Mouse (Mus musculus) liver, postnatal 0 days (tissue): ENCODE measurements at regions not wholly inside any gene's neighbourhood (a gene's known extent, or its start where the extent isn't known, plus 50 kb on each side); places are given as distances from the start of the nearest gene placed in this dataset.

Experiments
- ATAC-seq: fragments of 200-750 bp; cut with Nextera tagmentation; 2 replicates; pipeline ENCODE4 v1.8.0; 2017; ENCODE audit warnings: mild to moderate bottlenecking, moderate library complexity
- DNase-seq: peaks from one replicate; pipeline ENCODE4 v3.0.0-alpha.2; 2016
- H3K27ac ChIP-seq: fragments of 300-500 bp; sonication (generic); 2 replicates; pipeline ENCODE4 v1.5.1; 2014; ENCODE audit warnings: antibody characterized with exemption, moderate library complexity, mild to moderate bottlenecking, low read depth
- H3K27me3 ChIP-seq: fragments of 300-500 bp; sonication (generic); 2 replicates; pipeline ENCODE4 v1.6.1; 2014; ENCODE audit warnings: low read length, control low read depth, mixed read lengths; ENCODE audit not compliant: insufficient read depth
- H3K36me3 ChIP-seq: fragments of 300-500 bp; sonication (generic); replicated peaks from 2 replicates; pipeline ENCODE4 v1.6.1; 2014; ENCODE audit warnings: mild to moderate bottlenecking, control low read depth, low read length, moderate library complexity, mixed read lengths; ENCODE audit not compliant: insufficient read depth
- H3K4me1 ChIP-seq: fragments of 300-500 bp; sonication (generic); 2 replicates; pipeline ENCODE4 v1.6.1; 2014; ENCODE audit warnings: antibody characterized with exemption, mild to moderate bottlenecking, control low read depth; ENCODE audit not compliant: insufficient read depth
- H3K4me2 ChIP-seq: fragments of 300-500 bp; sonication (generic); 2 replicates; pipeline ENCODE4 v1.6.1; 2014; ENCODE audit warnings: low read depth, mild to moderate bottlenecking, low read length, moderate library complexity, mixed read lengths
- H3K4me3 ChIP-seq: fragments of 300-500 bp; sonication (generic); 2 replicates; pipeline ENCODE4 v1.5.1; 2014; ENCODE audit warnings: low read depth, low read length
- H3K9ac ChIP-seq: fragments of 300-500 bp; sonication (generic); replicated peaks from 2 replicates; pipeline ENCODE4 v1.6.1; 2014; ENCODE audit warnings: mild to moderate bottlenecking, moderate library complexity
- H3K9me3 ChIP-seq: fragments of 300-500 bp; sonication (generic); 2 replicates; pipeline ENCODE4 v1.6.1; 2016; ENCODE audit warnings: mild to moderate bottlenecking, control low read depth, low read length, mixed read lengths
- CTCF ChIP-seq: sonication (generic); IDR thresholded peaks from 2 replicates; pipeline ENCODE4 v1.5.1; 2016; ENCODE audit warnings: antibody characterized with exemption, low read depth
- EP300 ChIP-seq: IDR thresholded peaks from 2 replicates; pipeline ENCODE4 v1.6.1; 2016; ENCODE audit warnings: antibody characterized with exemption, low read depth, mild to moderate bottlenecking
- WGBS: fragments of 180-500 bp; shearing (Covaris S2); extraction: QIAGEN DNeasy Blood & Tissue Kit; methylation state at CpG from one replicate; pipeline ENCODE4 v1.1.7; 2014; ENCODE audit not compliant: insufficient replicate concordance; 5-methylcytosine and 5-hydroxymethylcytosine counted together

DNA sequence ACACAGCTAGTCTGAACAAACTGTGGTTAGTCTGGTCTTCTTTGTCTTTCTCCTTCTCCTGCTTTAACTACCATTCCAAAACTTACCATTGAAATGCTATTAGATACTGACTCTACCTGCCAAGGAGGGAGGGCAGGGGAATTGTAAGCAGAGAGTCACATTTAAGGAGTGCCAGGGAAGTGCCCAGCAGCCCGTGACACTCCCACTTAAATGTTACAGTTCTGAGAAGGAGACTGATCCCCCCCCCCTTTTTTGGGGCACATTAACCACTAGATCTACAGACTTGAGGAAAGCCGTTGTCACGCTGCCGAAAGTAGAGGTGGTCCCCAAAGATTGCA lies 166.9 kb upstream of the Rgma start:
- Histone ChIP-seq H3K4me3 (no peak overlapping the region), H3K27ac (no peak overlapping the region), H3K27me3 (no peaks in the 10 kb centered on the region), H3K4me1 (no peaks in the 10 kb centered on the region), H3K4me2 (no peak overlapping the region), H3K9me3 (no peaks in the 10 kb centered on the region), H3K36me3 (no peaks in the 10 kb centered on the region), H3K9ac (no peak overlapping the region)
- WGBS: 73% methylated on average over 4 of the region's 4 CpGs
- ATAC-seq: no peak
- TF ChIP-seq CTCF: no peak
- no peak for TF ChIP-seq EP300
- no peak for DNase-seq

DNA sequence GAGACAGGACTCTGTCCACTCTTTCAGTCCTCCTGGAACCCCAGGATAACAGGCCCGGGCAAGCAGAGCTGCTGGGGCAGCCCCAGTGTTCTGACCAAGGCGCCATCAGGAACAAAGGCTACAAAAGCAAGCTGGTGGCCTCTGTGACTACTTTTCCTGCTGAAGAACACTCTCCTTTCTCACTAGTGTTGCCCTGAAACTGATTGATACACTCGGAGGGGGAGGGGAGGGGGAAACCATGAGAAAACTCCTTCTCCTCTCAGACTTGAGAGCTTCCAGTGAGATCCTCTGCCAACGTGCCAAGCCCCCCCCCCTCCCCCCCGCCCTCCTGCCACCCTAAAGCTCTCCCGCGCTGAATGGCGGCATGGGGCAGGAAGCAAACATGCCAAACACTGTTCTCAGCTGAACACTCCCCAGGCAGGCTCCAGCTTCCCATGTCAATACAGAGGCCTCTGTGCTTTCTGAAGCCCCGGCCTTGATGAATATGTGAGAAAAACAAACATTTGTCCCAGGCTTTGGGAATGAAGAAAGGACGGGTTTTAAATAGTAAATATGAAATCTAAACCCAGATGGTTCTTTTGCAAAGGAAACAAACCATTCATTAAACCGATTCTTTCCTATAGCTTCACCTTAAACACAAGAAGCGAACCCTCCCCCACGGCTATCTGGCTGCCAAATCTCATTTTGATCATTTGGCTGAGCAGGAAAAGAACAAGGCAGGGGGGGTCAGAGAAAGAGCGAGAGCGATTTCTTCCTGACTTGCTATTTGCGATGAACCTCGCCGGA lies 166.3 kb upstream of the Rgma start:
- Histone ChIP-seq H3K9me3 (no peaks in the 10 kb centered on the region), H3K9ac (no peak overlapping the region), H3K4me1 (no peaks in the 10 kb centered on the region), H3K36me3 (no peaks in the 10 kb centered on the region), H3K4me2 (no peak overlapping the region), H3K4me3 (no peak overlapping the region), H3K27ac (no peak overlapping the region), H3K27me3 (no peaks in the 10 kb centered on the region)
- TF ChIP-seq CTCF: no peak
- no peak for TF ChIP-seq EP300
- WGBS: 35% methylated on average over 18 of the region's 18 CpGs
- DNase-seq: no peak
- no peak for ATAC-seq

DNA sequence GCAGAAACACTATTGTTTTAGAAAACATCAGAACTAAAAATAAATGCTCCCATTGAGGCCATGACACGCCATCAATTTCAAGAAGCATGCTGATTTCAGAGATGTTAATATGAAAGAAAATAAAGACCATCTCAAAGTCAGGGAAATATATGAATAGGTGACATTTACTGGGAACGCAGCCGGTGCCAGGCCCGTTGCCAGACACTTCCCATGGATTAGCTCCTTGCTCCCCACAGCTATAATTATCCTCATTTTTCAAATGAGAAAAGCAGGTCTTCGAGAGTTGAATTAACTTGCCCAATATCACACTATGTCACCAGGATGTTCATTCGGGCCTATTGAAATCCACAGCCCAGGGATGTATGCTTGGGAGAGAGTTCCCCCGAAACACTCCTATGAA lies 165.2 kb upstream of the Rgma start:
- no peaks in the 10 kb centered on the region for H3K4me1 ChIP-seq
- ATAC-seq (no peak), DNase-seq (no peak)
- H3K4me2 ChIP-seq: no peak overlapping the region
- no peak overlapping the region for H3K4me3 ChIP-seq
- H3K27ac ChIP-seq: no peak overlapping the region
- 76% methylated on average over 7 of the region's 7 CpGs for WGBS
- H3K36me3 ChIP-seq: no peaks in the 10 kb centered on the region
- H3K9me3 ChIP-seq: no peaks in the 10 kb centered on the region
- no peak overlapping the region for H3K9ac ChIP-seq
- TF ChIP-seq CTCF (no peak), EP300 (no peak)
- no peaks in the 10 kb centered on the region for H3K27me3 ChIP-seq

DNA sequence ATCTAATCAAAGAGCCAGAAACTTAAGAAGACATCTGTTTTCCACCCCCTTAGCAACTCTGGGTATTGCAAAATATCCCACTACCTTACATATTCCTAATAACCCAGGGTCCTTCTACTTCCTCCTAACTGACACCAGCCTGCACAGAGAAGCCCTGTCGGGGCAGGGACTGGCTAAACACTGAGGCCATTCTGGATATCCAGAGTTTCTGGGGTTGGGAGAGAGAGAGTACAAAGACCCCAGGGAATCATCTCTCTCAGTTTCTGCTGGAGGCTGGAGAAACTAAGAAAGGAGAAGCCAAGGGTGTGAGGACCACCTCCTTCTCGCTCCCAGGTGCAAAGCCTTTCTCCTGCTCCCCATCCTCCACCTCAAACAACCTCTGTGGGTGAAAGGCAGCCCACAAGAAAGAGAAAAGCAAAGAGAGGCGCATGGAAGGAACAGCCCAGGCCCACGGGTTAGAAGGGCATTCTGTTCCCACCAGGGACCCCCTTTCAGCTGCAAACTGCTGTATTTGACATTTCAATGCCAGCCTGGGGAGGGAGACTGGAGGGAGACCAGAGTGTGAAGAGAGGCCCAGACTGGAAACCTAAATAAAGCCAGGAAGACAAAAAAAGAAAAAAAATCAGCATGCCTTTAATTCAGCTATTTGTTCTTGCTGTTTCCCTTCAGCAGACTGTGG lies 152.9 kb upstream of the Rgma start:
- Histone ChIP-seq H3K9ac (no peak overlapping the region), H3K4me2 (no peak overlapping the region), H3K27ac (no peak overlapping the region), H3K4me1 (no peaks in the 10 kb centered on the region), H3K9me3 (no peaks in the 10 kb centered on the region), H3K4me3 (no peak overlapping the region), H3K27me3 (no peaks in the 10 kb centered on the region), H3K36me3 (no peaks in the 10 kb centered on the region)
- ATAC-seq (no peak), DNase-seq (no peak)
- WGBS: 21% methylated on average over 4 of the region's 4 CpGs
- TF ChIP-seq EP300 (no peak), CTCF (no peak)

DNA sequence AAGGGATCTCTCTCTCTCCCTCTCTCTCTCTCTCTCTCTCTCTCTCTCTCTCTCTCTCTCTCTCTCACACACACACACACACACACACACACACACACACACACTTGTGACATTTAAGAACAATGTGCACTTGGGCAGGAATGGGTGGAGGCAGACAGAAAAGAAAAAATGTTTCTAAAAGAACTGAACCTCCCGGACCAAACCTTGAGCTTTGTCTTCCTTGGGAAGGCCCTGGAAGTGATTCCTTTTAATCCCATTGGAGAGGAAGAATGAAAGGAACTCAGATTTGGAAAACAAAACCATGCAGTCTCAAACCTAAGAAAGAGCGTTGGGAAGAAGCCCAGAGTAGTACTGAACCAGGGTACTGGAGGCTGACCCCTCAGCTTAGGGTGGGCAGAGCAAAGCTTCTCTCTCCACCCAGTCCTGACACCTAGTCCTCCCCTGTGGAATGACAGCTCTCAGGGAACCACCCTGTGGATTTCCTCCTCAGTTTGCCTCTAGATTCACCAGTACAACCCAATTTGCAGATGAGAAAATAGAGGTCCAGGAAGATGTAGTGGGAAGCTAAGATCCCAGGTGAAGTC lies 152.3 kb upstream of the Rgma start:
- H3K4me1 ChIP-seq: no peaks in the 10 kb centered on the region
- no peak for DNase-seq
- 42% methylated on average over 2 of the region's 2 CpGs for WGBS

DNA sequence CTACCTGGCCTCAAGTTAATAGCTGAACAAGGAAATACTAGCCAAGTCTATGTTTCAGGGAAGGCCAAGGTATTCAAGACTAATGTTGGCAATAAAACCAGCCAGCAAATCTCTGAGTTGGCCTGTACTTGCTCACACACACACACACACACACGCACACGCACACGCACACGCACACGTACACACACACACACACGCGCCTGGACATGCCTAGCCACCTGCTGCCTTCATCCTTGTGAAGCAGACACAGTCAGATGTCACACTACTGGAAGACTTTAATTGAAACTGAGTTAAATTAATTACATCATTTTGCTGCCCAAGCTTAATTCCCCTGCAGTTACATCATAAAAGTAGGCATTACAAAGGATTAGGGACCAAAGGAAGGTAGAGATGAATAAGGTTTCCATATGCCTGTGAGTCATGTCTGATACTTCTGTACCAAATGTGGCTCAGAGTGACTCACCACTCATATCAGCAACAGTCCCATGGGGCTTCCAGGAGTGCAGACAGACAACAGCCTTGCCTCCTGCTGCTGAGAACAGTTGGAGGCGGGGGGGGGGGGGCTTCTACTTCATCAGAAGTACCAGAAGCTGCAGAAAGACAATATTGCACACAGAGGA lies 141.7 kb upstream of the Rgma start:
- H3K27ac ChIP-seq: no peak overlapping the region
- no peak for DNase-seq
- no peak overlapping the region for H3K9ac ChIP-seq
- no peaks in the 10 kb centered on the region for H3K36me3 ChIP-seq
- WGBS: 79% methylated on average over 8 of the region's 8 CpGs
- ATAC-seq: no peak
- no peaks in the 10 kb centered on the region for H3K4me1 ChIP-seq
- no peak overlapping the region for H3K4me2 ChIP-seq
- H3K4me3 ChIP-seq: no peak overlapping the region
- TF ChIP-seq CTCF (no peak), EP300 (no peak)
- H3K27me3 ChIP-seq: no peaks in the 10 kb centered on the region
- H3K9me3 ChIP-seq: no peaks in the 10 kb centered on the region

More for the DNA sequence above, 152.3 kb upstream of the Rgma start:
- Histone ChIP-seq H3K9ac (no peak overlapping the region), H3K27me3 (no peaks in the 10 kb centered on the region), H3K9me3 (no peaks in the 10 kb centered on the region), H3K36me3 (no peaks in the 10 kb centered on the region), H3K4me3 (no peak overlapping the region), H3K27ac (no peak overlapping the region), H3K4me2 (no peak overlapping the region)
- no peak for TF ChIP-seq EP300
- no peak for TF ChIP-seq CTCF
- no peak for ATAC-seq
